Comparison of ENCODE assay signal across 33 mouse cellular contexts in the genomic region with DNA sequence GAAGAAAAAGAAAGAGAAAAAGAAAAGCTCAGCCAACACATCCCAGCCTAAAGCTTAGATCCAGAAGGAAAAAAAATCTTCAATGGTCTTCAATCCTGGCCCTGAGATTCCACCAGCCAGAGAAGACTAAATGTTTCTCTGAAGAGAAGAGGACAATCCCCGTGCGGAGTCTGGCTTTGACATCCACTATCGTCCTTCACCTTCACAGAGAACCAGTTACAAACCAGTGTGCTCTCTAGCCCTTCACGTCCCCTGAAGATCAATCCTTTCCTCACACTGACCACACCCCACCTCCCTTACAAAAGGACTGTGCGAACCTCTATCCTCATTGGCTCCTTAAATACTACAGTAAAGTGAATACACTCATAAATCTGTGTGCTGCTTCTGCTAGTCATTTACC. TPM values are rescaled to one million over a fixed set of nuclear protein-coding genes. Genes with fewer than 3 reads are reported as not detected.
"Had no signal": no experiment of that assay in that cellular context is flagged by ENCODE, and none has a peak within 500 bp of the region (broad histone marks: within the 10 kb centered on the region; RNA-seq: fewer than 3 reads in every experiment).

No protein-coding gene starts in this region.

- H3K36me3 ChIP-seq: heart, embryonic 12.5 days; hindbrain, embryonic 13.5 days; hindbrain, embryonic 15.5 days; kidney, embryonic 15.5 days; limb, embryonic 10.5 days; limb, embryonic 12.5 days; liver, embryonic 13.5 days; liver, embryonic 15.5 days had no signal

- DNase-seq: gastrocnemius, postnatal 14 days; gastrocnemius, postnatal 36 days; heart, adult 18-20 months; heart, postnatal 10 days; heart, postnatal 36 days; kidney, adult 11 months; kidney, adult 2 months; kidney, adult 9 months; kidney, postnatal 14 days; kidney, postnatal 36 days; layer of hippocampus, adult 9-11 months; layer of hippocampus, postnatal 36 days; liver; liver, embryonic 13.5 days; liver, postnatal 0 days had no signal

- H3K9ac ChIP-seq: heart, embryonic 12.5 days; hindbrain, embryonic 13.5 days; hindbrain, embryonic 15.5 days; kidney, embryonic 15.5 days; limb, embryonic 12.5 days; liver, embryonic 13.5 days; liver, embryonic 15.5 days; liver, postnatal 0 days had no signal

- H3K4me3 ChIP-seq: heart, embryonic 12.5 days; hindbrain, embryonic 13.5 days; hindbrain, embryonic 15.5 days; kidney, embryonic 15.5 days; limb, embryonic 10.5 days; limb, embryonic 12.5 days; liver, embryonic 13.5 days; liver, embryonic 15.5 days had no signal

- H3K4me1 ChIP-seq: hindbrain, embryonic 13.5 days; hindbrain, embryonic 15.5 days; liver, embryonic 15.5 days had no signal

- H3K27me3 ChIP-seq: heart, embryonic 12.5 days; hindbrain, embryonic 13.5 days; hindbrain, embryonic 15.5 days; kidney, embryonic 15.5 days; limb, embryonic 12.5 days; liver, embryonic 13.5 days; liver, embryonic 15.5 days had no signal

- H3K9me3 ChIP-seq: heart, embryonic 12.5 days; hindbrain, embryonic 13.5 days; hindbrain, embryonic 15.5 days; kidney, embryonic 15.5 days; limb, embryonic 10.5 days; limb, embryonic 12.5 days; liver, embryonic 13.5 days; liver, embryonic 15.5 days had no signal

- H3K27ac ChIP-seq: hindbrain, embryonic 13.5 days; hindbrain, embryonic 15.5 days; hindbrain, postnatal 0 days; kidney, embryonic 15.5 days; kidney, postnatal 0 days; limb, embryonic 10.5 days; limb, embryonic 12.5 days; liver, embryonic 13.5 days; liver, embryonic 15.5 days had no signal

- ATAC-seq: hindbrain, postnatal 0 days; intestine, embryonic 16.5 days; liver, postnatal 0 days had no signal

RNA-seq across cellular contexts. Expression of gene Gm10322, which starts 55.7 kb away (rescaled TPM):
- polyA plus RNA-seq: gonadal fat pad, adult 2 months; heart, embryonic 12.5 days; heart, embryonic 14.5 days; heart, embryonic 16.5 days; hindbrain, embryonic 11.5 days; hindbrain, embryonic 15.5 days; hindbrain, postnatal 0 days; intestine, embryonic 14.5 days; intestine, embryonic 16.5 days; kidney, adult 2 months; kidney, embryonic 15.5 days; large intestine, adult 2 months; limb, embryonic 10.5 days; limb, embryonic 12.5 days; limb, embryonic 14.5 days; liver, embryonic 11.5 days; liver, embryonic 13.5 days; liver, embryonic 15.5 days; liver, postnatal 0 days had no signal
